Mouse (Mus musculus) thymus, postnatal 10 days (tissue): ENCODE measurements around the gene Cyp3a57.
"Not testable (repeated sequence)": the region's sequence is repeated elsewhere in the genome, so short reads cannot be mapped to it uniquely, and the experiment has no call there.

Source experiments
- DNase-seq, 2 experiments: peaks; one replicate each; pipeline ENCODE4 v3.0.0; 2021; ENCODE audit warnings: low spot score in 2 of 2

Gene Cyp3a57

DNA sequence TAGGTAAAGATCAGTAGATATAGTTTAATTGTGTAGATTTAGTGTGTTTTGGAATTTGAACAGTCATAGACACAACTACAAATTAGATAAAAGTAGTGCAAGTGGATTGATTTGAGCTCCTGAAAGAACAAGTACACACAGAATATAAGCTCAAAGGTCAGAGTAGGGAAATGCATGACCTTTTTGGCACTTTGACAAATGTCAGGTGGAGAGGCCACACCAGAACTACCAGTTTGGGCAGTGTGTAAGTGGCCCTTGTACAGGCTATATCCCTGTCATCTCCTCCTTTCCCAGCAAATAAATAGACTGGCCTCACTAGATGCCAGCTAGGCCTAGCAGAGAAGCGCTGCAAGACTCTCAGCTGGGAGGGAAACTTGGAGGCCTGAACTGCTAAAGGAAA, at the start of gene Cyp3a57:
Gene Cyp3a57 (plus strand): TSS at position 339 of the 400 bp plus-strand sequence.
- no peak for DNase-seq

DNA sequence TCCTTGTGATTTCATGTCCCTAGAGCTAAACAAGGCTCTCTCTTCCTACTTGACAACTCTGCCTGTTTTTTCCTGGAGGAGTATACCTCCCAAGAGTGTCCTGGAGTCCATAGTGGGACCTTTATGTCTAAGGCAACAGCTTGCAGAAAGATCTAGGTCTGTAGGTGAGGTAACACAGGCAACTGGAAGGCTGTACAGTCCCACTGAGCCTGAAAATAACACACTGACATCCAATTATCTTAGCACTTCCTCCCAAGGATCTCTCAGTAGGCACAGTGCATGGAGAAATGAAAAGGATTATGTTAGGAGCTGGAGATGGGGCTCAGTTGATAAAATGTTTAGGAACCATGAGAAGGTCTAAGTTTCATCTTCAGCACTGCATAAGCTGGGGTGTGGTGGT, 44.6 kb upstream of the Cyp3a57 start:
- DNase-seq = no peak

DNA sequence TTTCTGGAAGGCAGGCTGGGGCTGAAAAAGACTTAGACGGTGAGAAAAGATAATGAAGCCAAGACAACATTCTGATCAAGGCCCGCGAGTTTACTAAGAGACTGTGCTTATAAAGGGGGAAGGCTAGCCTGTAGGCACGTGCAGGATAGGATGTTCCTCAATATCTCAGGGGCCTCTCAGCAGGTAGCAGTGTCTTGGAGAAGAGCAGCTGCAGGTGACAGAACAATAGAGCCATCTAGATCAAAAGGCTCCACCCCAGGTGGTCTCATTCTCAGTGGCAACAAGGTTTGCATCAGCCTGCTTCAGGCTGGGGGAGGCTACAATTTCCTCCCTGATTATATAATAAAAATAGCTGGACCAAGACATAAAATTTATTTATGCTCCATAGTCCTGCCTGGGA, 43.3 kb upstream of the Cyp3a57 start:
- not testable (repeated sequence) for DNase-seq

DNA sequence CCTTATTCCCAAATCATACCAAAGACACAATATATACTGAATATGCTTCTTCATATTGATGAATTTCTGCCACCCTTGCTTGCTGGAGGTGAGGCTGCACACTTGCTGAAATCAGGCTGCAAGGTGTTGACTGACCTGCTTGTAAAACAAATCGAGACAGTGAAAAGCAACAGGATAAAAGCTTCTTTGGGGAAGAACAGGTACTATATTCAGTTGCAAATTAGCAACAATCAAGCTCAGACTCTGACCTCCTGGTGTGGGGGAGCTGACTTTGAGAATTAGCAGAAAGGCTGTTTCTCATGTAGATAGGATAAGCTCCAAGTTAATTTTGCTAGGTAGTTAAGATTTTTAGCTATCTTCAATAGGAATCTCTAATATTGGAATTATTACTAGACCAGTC, 42.7 kb upstream of the Cyp3a57 start:
- no peak for DNase-seq

DNA sequence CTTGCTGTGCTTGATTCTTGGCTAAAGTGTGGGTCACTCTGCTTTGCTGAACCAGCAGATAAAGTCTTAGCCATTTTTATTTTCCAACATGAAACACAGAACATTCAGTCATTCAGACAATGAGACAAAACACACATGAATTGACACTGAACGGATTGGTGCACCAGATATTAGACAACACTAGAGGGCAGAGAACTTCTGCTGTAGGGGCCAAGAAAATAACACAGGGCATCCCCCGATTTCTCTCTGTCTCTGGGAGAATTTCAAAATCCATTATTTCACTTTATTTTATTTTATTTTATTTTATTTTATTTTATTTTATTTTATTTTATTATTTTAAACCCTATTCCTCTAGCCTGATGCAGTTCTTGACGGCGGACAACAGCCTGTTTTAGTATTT, 38.1 kb upstream of the Cyp3a57 start:
- DNase-seq = not testable (repeated sequence)

DNA sequence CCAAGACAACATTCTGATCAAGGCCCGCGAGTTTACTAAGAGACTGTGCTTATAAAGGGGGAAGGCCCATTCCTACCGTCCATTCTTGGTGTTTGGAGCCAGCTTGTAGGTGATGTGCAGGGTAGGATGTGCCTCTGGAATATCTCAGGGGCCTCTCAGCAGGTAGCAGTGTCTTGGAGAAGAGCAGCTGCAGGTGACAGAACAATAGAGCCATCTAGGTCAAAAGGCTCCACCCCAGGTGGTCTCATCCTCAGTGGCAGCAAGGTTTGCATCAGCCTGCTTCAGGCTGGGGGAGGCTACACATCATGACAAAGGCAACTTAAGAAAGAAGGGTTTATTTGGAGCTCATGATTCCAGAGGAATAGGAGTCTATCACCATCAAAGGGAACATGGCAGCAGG, 37.3 kb upstream of the Cyp3a57 start:
- DNase-seq = not testable (repeated sequence)

DNA sequence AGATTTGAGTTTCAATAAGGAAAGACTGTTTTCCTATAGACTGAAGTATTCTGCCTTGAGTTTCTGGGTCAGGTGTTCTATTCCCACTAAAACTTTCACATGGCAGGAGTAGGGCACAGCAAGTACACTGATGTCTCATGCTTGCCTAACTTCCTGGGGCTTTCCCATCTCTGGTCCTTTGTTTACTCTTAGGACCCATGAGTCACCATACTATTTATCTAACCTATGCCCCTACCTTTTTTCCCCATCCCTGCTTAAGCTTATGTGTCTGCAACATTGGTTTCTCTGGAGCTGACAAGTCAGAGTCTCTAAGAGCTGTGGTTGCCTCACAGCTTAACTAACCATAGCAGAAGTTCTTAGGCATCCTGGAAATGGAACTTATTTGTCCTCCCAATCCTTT, 31.2 kb upstream of the Cyp3a57 start:
- DNase-seq = no peak

DNA sequence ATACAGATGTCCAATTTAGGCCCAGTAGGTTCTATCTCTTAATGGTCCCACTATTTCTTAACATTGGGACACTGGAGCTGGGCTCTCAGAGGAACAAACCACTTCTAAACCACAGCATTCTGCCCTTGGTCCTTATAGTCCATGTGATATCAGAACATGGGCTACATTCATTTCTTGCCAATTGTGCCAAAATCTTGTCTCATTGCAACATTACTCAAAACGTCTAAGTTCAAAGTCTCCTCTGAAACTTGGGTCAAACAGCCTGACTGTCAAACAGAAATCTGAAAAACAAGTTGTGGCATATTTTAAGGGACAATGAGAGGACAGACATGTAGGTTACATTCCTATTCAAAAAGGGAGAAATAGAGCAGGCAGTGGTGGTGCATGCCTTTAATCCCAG, 27.9 kb upstream of the Cyp3a57 start:
- no peak for DNase-seq

DNA sequence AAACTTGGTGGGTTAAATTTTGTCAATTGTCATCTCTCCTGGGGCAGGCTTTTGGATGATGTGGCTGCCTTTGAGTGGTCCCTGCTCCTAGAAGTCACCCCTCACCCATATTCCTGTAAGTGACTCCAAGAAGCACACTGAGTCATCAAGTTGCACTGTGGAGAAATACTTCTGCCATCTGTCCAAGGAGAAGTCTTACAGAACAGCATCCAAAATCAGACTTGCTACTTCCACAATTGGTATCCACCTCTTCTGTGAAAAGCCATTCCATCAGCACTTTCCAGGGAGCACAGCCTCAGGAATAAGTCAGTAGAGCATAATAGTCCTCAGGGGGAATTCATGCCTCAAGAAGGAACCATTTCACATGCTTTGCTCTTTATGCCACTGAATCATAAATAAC, 6.3 kb upstream of the Cyp3a57 start:
- not testable (repeated sequence) for DNase-seq

DNA sequence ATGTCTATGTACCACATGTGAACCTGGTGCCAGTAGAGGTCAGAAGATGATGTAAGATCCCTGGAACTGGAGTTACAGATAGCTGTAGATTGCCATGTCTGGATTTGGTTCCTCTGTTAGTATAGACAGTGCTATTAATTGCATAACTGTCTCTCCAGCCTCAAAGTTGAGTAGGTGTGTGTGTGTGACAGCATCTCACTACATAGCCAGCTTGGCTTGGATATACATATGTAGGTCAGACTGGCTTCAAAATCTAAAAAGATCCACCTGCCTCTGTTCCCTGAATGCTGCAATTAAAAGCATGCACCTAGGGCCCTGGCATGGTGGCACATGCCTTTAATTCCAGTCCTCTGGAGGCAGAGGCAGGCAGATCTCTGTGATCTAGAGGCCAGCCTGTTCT, 4.6 kb downstream of the Cyp3a57 start:
- DNase-seq = no peak

DNA sequence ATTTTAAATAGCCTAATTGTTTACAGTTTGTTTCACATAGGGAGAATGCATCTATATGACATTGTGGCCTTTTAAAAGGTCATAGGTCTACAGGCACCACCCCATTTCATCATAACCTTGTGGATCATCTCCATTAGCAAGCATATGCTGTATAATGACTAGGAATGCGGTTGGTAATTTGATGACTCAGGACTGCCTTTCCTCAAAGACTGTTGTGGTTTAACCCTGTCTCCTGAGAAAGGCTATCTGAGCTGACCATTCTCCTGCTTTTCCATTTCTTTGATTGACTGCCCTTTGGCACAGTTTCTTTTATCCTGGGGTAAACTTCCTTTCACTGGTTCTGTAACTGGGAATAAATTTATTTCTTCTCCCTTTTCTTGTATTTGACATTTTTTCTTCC, 8.0 kb downstream of the Cyp3a57 start:
- DNase-seq = no peak

DNA sequence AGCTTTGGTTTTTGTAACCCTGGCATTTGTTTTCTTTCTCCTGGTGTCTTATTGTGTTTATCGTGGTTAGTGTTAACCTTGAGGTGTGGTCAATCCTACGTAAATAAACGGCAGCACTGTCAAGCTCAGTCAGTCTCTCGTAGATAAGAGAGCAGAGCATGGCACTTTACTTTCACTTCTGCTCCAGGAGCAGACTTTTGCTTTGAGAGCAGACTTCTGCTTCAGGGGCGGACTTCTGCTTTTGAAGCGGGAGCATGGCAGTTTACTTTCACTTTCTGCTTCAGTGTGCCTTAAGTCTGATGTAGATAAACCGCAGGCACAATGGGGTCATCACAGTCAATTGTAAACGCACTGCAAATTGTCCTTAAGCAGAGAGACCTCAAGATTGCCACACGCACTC, 70.3 kb downstream of the Cyp3a57 start:
- DNase-seq = not testable (repeated sequence)

DNA sequence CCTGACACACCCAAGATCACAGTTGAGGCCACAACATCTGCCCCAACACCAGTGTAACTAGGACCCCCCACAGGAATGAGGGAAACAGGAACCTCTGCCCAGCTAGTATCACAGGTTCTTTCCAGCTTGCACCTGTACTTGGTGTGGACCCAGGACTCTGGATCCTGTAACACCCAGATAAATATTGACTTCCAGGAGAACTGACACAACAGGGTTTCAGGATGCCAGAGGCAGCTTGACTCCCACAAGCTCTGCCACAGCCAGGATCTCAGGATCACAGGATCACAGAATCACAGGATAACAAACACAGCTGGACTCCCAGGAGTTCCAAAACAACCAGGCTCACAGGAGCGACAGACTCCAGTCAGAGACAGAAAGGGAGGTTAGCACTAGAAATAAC, 77.2 kb downstream of the Cyp3a57 start:
- DNase-seq = no peak

DNA sequence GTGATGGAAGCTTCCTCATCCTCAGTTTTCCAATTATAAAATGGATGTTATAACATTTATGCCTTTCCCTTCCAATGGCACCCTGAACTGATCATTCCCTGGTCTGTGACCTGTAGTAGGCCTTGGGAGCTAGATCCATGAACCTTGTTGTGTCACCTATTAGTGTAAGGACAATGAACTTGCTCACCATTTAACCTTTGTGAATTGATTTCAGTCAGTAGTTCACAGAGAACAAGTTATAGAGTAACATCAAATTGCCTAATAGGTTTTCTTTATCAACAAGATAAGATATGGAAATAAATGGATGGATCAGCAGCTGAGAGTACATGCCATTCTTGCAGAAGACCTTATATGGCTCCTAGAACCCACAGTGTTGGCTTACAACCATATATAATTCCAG, 85.9 kb downstream of the Cyp3a57 start:
- no peak for DNase-seq

DNA sequence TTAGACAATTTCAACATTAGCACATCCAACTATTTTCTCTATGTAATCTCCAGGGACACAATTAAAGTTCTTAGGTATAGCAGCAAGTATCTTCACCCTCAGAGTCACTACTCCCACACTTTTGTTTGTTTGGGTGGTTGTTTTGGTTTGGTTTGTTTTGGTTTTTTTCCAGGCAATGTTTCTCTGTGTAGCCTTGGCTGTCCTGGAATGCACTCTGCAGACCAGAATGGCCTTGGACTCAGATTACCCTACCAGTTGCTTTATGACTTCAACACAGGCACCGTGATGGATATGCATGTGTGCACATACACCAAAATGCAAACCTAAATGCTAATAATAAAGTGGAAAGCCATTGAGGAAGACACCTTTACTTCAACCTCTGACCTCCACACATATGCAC, 88.6 kb downstream of the Cyp3a57 start:
- no peak for DNase-seq
